Mouse (Mus musculus) forebrain, embryonic 15.5 days (tissue): ENCODE results near the gene Hba-x. TPM values are rescaled to one million over a fixed set of nuclear protein-coding genes. Genes with fewer than 3 reads are reported as not detected.

Source experiments
- ATAC-seq: fragments of 200-750 bp; cut with Nextera tagmentation; replicated peaks from 2 replicates; pipeline ENCODE4 v1.8.0; 2017; ENCODE audit warnings: mild to moderate bottlenecking, moderate TSS enrichment, moderate library complexity
- H3K27ac ChIP-seq: fragments of 300-500 bp; sonication (generic); replicated peaks from 2 replicates; pipeline ENCODE4 v1.5.1; 2015; ENCODE audit warnings: mild to moderate bottlenecking, inconsistent platforms
- H3K27me3 ChIP-seq: fragments of 300-500 bp; sonication (generic); 2 replicates; pipeline ENCODE4 v1.6.1; 2015; ENCODE audit warnings: inconsistent platforms
- H3K36me3 ChIP-seq: fragments of 300-500 bp; sonication (generic); 2 replicates; pipeline ENCODE4 v1.6.1; 2015; ENCODE audit warnings: mild to moderate bottlenecking, inconsistent platforms
- H3K4me1 ChIP-seq: fragments of 300-500 bp; sonication (generic); 2 replicates; pipeline ENCODE4 v1.6.1; 2015; ENCODE audit warnings: inconsistent platforms
- H3K4me2 ChIP-seq: fragments of 300-500 bp; sonication (generic); replicated peaks from 2 replicates; pipeline ENCODE4 v1.6.1; 2015; ENCODE audit warnings: mild to moderate bottlenecking, inconsistent platforms
- H3K4me3 ChIP-seq: fragments of 300-500 bp; sonication (generic); 2 replicates; pipeline ENCODE4 v1.5.1; 2015; ENCODE audit warnings: mild to moderate bottlenecking, inconsistent platforms
- H3K9ac ChIP-seq: fragments of 300-500 bp; sonication (generic); replicated peaks from 2 replicates; pipeline ENCODE4 v1.6.1; 2015; ENCODE audit warnings: mild to moderate bottlenecking, inconsistent platforms
- H3K9me3 ChIP-seq: fragments of 300-500 bp; sonication (generic); 2 replicates; pipeline ENCODE4 v1.6.1; 2016; ENCODE audit warnings: inconsistent platforms
- WGBS: fragments of 180-500 bp; shearing (Covaris S2); methylation state at CpG from one replicate; pipeline ENCODE4 v1.1.7; 2015; ENCODE audit warnings: mixed read lengths; 5-methylcytosine and 5-hydroxymethylcytosine counted together
- polyA plus RNA-seq: library from polyadenylated mRNA; unstranded; fragments of >200 nt; fragmentation: Nextera tagmentation; extraction: Ambion mirVana; gene quantifications from 2 replicates; pipeline ENCODE4 v1.2.1, GENCODE M21; 2015

Gene Hba-x
- polyA plus RNA-seq, 1 experiment from 2014 or later = 24.0 TPM

DNA sequence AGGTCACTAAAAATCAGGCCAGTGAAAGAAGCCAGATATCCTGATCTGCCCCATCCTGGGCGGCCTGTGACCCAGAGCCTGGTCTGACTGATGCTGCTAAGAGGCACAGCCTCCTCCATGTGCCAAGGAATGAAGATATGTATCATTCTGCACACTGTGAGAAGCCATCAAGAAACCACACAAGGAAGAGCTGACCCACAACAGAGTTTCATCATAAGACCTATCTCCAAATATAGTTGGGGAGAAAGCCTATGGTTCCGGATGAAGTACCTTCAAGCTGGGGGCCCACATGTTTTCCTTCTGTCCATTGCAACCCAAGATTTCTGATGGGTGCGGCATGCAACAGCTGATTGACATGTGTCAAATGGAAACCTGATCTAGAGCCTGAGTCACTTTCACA is 39.8 kb downstream of the Hba-x start:
- Histone ChIP-seq H3K4me3 (no peak overlapping the region), H3K9me3 (no peaks in the 10 kb centered on the region), H3K4me1 (no peaks in the 10 kb centered on the region), H3K4me2 (no peak overlapping the region), H3K9ac (no peak overlapping the region), H3K36me3 (no peaks in the 10 kb centered on the region), H3K27me3 (no peaks in the 10 kb centered on the region), H3K27ac (no peak overlapping the region)
- ATAC-seq = no peak
- 92% methylated on average over 3 of the region's 3 CpGs for WGBS

GRCm38 (mm10) chr11:32320507-32321195 is 44.5 kb downstream of the Hba-x start:
- H3K36me3 ChIP-seq = no peaks in the 10 kb centered on the region
- no peaks in the 10 kb centered on the region for H3K27me3 ChIP-seq
- 61% methylated on average over 11 of the region's 11 CpGs for WGBS
- H3K9ac ChIP-seq = no peak overlapping the region
- H3K27ac ChIP-seq = no peak overlapping the region
- H3K9me3 ChIP-seq = no peaks in the 10 kb centered on the region
- H3K4me2 ChIP-seq = no peak overlapping the region
- H3K4me3 ChIP-seq = no peak overlapping the region
- peaks cover 2% of the 10 kb centered on the region; the same call in 1 of the 2 replicates for H3K4me1 ChIP-seq
- ATAC-seq = no peak

DNA sequence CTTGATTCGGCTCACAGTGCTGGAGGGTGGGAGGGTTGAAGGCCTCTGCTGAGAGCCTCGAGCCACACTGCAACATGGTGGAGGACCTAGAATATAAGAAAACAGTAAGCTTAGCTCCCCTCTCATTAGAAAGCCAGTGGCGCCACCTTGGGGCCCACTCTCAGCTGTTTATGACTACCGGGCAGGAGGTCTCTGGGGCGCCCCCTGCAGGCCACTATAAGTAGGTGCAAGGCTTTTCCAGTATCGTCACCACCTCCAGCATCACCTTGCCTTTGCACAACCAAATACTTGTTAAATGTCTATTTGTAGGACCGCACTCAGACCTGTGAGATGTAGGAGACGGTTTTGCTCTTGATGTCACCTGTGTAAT is 45.0 kb downstream of the Hba-x start:
- no peak overlapping the region for H3K9ac ChIP-seq
- no peaks in the 10 kb centered on the region for H3K27me3 ChIP-seq
- H3K36me3 ChIP-seq = no peaks in the 10 kb centered on the region
- H3K4me2 ChIP-seq = no peak overlapping the region
- ATAC-seq = no peak
- 39% methylated on average over 8 of the region's 8 CpGs for WGBS
- no peak overlapping the region for H3K4me3 ChIP-seq
- H3K27ac ChIP-seq = no peak overlapping the region
- no peaks in the 10 kb centered on the region for H3K9me3 ChIP-seq
- H3K4me1 ChIP-seq = peaks cover 2% of the 10 kb centered on the region; the same call in 1 of the 2 replicates

GRCm38 (mm10) chr11:32324609-32325008 is 48.4 kb downstream of the Hba-x start:
- Histone ChIP-seq H3K9ac (no peak overlapping the region), H3K4me3 (no peak overlapping the region), H3K36me3 (no peaks in the 10 kb centered on the region), H3K9me3 (no peaks in the 10 kb centered on the region), H3K27me3 (no peaks in the 10 kb centered on the region), H3K27ac (no peak overlapping the region), H3K4me1 (peaks cover 2% of the 10 kb centered on the region; the same call in 1 of the 2 replicates), H3K4me2 (no peak overlapping the region)
- WGBS = 11% methylated on average over 15 of the region's 15 CpGs
- peak; percentile 73 for ATAC-seq

Other genes starting within 250 kb of the Hba-x start
- gene Il9r, start 76.1 kb upstream of the Hba-x start, polyA plus RNA-seq = not detected in 2 replicates
- gene Snrnp25, start 71.0 kb upstream of the Hba-x start, polyA plus RNA-seq = 51.8 and 54.2 TPM in 2 replicates
- 16.7 and 18.1 TPM in 2 replicates for gene Rhbdf1, start 54.1 kb upstream of the Hba-x start, polyA plus RNA-seq
- 33.5 and 33.8 TPM in 2 replicates for gene Mpg, start 49.9 kb upstream of the Hba-x start, polyA plus RNA-seq
- gene Nprl3, start 8.7 kb upstream of the Hba-x start, polyA plus RNA-seq = 50.9 and 51.4 TPM in 2 replicates
- gene Hba-a1, start 7.1 kb downstream of the Hba-x start, polyA plus RNA-seq = 2,103 and 2,256 TPM in 2 replicates
- 1.6 and 2.5 TPM in 2 replicates for gene Hbq1b, start 10.6 kb downstream of the Hba-x start, polyA plus RNA-seq
- gene Hba-a2, start 20.1 kb downstream of the Hba-x start, polyA plus RNA-seq = 5,603 and 5,963 TPM in 2 replicates
- 0.69 and 1.1 TPM in 2 replicates for gene Hbq1a, start 23.7 kb downstream of the Hba-x start, polyA plus RNA-seq
- gene Sh3pxd2b, start 71.4 kb downstream of the Hba-x start, polyA plus RNA-seq = 17.3 and 18.0 TPM in 2 replicates
- gene Ubtd2, start 179.0 kb downstream of the Hba-x start, polyA plus RNA-seq = 65.0 and 65.5 TPM in 2 replicates